Mouse (Mus musculus) kidney, adult 2 months (tissue): ENCODE results near the gene Ndn.

ENCODE experiments used
- CTCF ChIP-seq: fragments of 200-500 bp; conservative IDR thresholded peaks from 2 replicates; pipeline ENCODE4 v1.5.1; 2011; ENCODE audit warnings: low read depth, mild to moderate bottlenecking, control low read depth, low read length, moderate library complexity, mixed read lengths; ENCODE audit not compliant: insufficient read depth, insufficient read length
- POLR2A ChIP-seq: fragments of 200-500 bp; IDR thresholded peaks from one replicate; pipeline ENCODE4 v1.6.1; 2011; ENCODE audit warnings: low read depth, low read length, control low read depth

DNA sequence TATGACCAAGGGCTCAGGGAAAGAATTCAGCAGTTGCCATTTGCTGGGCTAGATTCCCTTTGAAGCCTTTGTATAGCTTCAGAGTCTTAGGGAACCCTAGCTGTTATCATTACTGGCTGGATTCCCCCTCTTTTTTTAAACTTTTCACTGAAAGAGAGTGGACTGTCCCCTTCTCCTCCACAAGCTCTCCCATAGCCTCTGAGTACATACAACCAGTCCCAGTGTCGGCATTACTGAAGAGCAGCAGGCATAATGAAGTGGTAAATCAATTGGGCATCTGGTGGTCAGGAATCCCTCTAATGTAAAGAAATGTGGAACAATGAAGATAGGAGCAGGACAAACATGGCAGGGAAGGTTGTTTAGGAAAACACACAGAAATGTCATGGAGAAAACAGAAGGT lies 45.8 kb downstream of the Ndn start:
- no peak for TF ChIP-seq CTCF
- TF ChIP-seq POLR2A = no peak
